Mouse (Mus musculus) heart, embryonic 11.5 days (tissue): Measurements from ENCODE around the gene Cpeb3. TPM values are rescaled to one million over a fixed set of nuclear protein-coding genes. Genes with fewer than 3 reads are reported as not detected.

ENCODE experiments used
- ATAC-seq: fragments of 200-750 bp; cut with Nextera tagmentation; replicated peaks from 2 replicates; pipeline ENCODE4 v1.8.0; 2017; ENCODE audit warnings: moderate library complexity; ENCODE audit not compliant: insufficient number of reproducible peaks, low FRiP score, low TSS enrichment
- H3K27ac ChIP-seq: fragments of 300-500 bp; sonication (generic); 2 replicates; pipeline ENCODE4 v1.5.1; 2014; ENCODE audit warnings: mild to moderate bottlenecking, low read depth, low read length
- H3K27me3 ChIP-seq: fragments of 300-500 bp; sonication (generic); 2 replicates; pipeline ENCODE4 v1.6.1; 2014; ENCODE audit warnings: mild to moderate bottlenecking, low read length, mixed read lengths; ENCODE audit not compliant: control insufficient read depth, insufficient read depth
- H3K36me3 ChIP-seq: fragments of 300-500 bp; sonication (generic); 2 replicates; pipeline ENCODE4 v1.6.1; 2014; ENCODE audit warnings: mild to moderate bottlenecking, low read length, moderate library complexity, mixed read lengths; ENCODE audit not compliant: control insufficient read depth, insufficient read depth
- H3K4me1 ChIP-seq: fragments of 300-500 bp; sonication (generic); 2 replicates; pipeline ENCODE4 v1.6.1; 2014; ENCODE audit warnings: low read length; ENCODE audit not compliant: control insufficient read depth, insufficient read depth
- H3K4me2 ChIP-seq: fragments of 300-500 bp; sonication (generic); 2 replicates; pipeline ENCODE4 v1.6.1; 2014; ENCODE audit warnings: mild to moderate bottlenecking, moderate library complexity
- H3K4me3 ChIP-seq: fragments of 300-500 bp; sonication (generic); 2 replicates; pipeline ENCODE4 v1.5.1; 2014; ENCODE audit warnings: low read depth, low read length
- H3K9ac ChIP-seq: fragments of 300-500 bp; sonication (generic); 2 replicates; pipeline ENCODE4 v1.6.1; 2014; ENCODE audit warnings: mild to moderate bottlenecking, low read depth, low read length, moderate library complexity
- H3K9me3 ChIP-seq: fragments of 300-500 bp; sonication (generic); replicated peaks from 2 replicates; pipeline ENCODE4 v1.6.1; 2016; ENCODE audit warnings: low read length; ENCODE audit not compliant: control insufficient read depth
- WGBS: fragments of 180-500 bp; shearing (Covaris S2); extraction: QIAGEN DNeasy Blood & Tissue Kit; methylation state at CpG from one replicate; pipeline ENCODE4 v1.1.7; 2014; ENCODE audit not compliant: insufficient replicate concordance; 5-methylcytosine and 5-hydroxymethylcytosine counted together
- polyA plus RNA-seq: library from polyadenylated mRNA; unstranded; fragments of >200 nt; fragmentation: Nextera tagmentation; extraction: Ambion mirVana; gene quantifications from 2 replicates; pipeline ENCODE4 v1.2.1, GENCODE M21; 2014

The Cpeb3 gene
- polyA plus RNA-seq, 1 experiment from 2014 or later, result 4.4 TPM

- no peak overlapping the region for H3K4me3 ChIP-seq
- no peak overlapping the region for H3K27ac ChIP-seq
- no peaks in the 10 kb centered on the region for H3K9me3 ChIP-seq
- no peaks in the 10 kb centered on the region for H3K27me3 ChIP-seq
- no peak overlapping the region for H3K9ac ChIP-seq
- peaks cover 5% of the 10 kb centered on the region for H3K4me1 ChIP-seq
- no peaks in the 10 kb centered on the region for H3K36me3 ChIP-seq
- 84% methylated on average over 5 of the region's 5 CpGs for WGBS
- ATAC-seq, result no peak
- no peak overlapping the region for H3K4me2 ChIP-seq
Measured at GRCm38 (mm10) chr19:37127018-37127567, 81.3 kb downstream of the Cpeb3 start.

GRCm38 (mm10) chr19:37124961-37125360 is 83.4 kb downstream of the Cpeb3 start:
- Histone ChIP-seq H3K9me3 (no peaks in the 10 kb centered on the region), H3K27ac (no peak overlapping the region)

GRCm38 (mm10) chr19:37119281-37119680 is 89.1 kb downstream of the Cpeb3 start:
- WGBS, result 55% methylated on average over 2 of the region's 2 CpGs
- H3K27me3 ChIP-seq, result no peaks in the 10 kb centered on the region
- H3K27ac ChIP-seq, result no peak overlapping the region
- no peak for ATAC-seq
- H3K36me3 ChIP-seq, result no peaks in the 10 kb centered on the region
- H3K9me3 ChIP-seq, result no peaks in the 10 kb centered on the region
- H3K4me1 ChIP-seq, result peaks cover 4% of the 10 kb centered on the region
- H3K9ac ChIP-seq, result no peak overlapping the region
- H3K4me3 ChIP-seq, result no peak overlapping the region
- no peak overlapping the region for H3K4me2 ChIP-seq

More at GRCm38 (mm10) chr19:37124961-37125360, 83.4 kb downstream of the Cpeb3 start:
- Histone ChIP-seq H3K4me3 (no peak overlapping the region), H3K4me1 (no peaks in the 10 kb centered on the region; the same call in 1 of the 2 replicates), H3K27me3 (no peaks in the 10 kb centered on the region), H3K36me3 (no peaks in the 10 kb centered on the region), H3K9ac (no peak overlapping the region), H3K4me2 (no peak overlapping the region)
- no peak for ATAC-seq

GRCm38 (mm10) chr19:37115824-37116223 is 92.6 kb downstream of the Cpeb3 start:
- H3K4me2 ChIP-seq, result no peak overlapping the region
- H3K36me3 ChIP-seq, result no peaks in the 10 kb centered on the region
- no peaks in the 10 kb centered on the region for H3K9me3 ChIP-seq
- H3K9ac ChIP-seq, result no peak overlapping the region
- 56% methylated on average over 1 of the region's 1 CpGs for WGBS
- peaks cover 4% of the 10 kb centered on the region for H3K4me1 ChIP-seq
- no peak overlapping the region for H3K4me3 ChIP-seq
- no peaks in the 10 kb centered on the region for H3K27me3 ChIP-seq
- no peak overlapping the region for H3K27ac ChIP-seq
- no peak for ATAC-seq

GRCm38 (mm10) chr19:37115374-37115773 is 93.0 kb downstream of the Cpeb3 start:
- Histone ChIP-seq H3K27ac (no peak overlapping the region), H3K36me3 (no peaks in the 10 kb centered on the region), H3K4me2 (no peak overlapping the region), H3K4me3 (no peak overlapping the region), H3K9me3 (no peaks in the 10 kb centered on the region), H3K4me1 (peaks cover 4% of the 10 kb centered on the region), H3K27me3 (no peaks in the 10 kb centered on the region), H3K9ac (no peak overlapping the region)
- ATAC-seq, result no peak
- 78% methylated on average over 8 of the region's 8 CpGs for WGBS

- Histone ChIP-seq H3K4me2 (no peak overlapping the region), H3K9ac (no peak overlapping the region), H3K27ac (no peak overlapping the region), H3K27me3 (no peaks in the 10 kb centered on the region), H3K4me3 (no peak overlapping the region), H3K9me3 (no peaks in the 10 kb centered on the region), H3K4me1 (peaks cover 4% of the 10 kb centered on the region; the same call in 1 of the 2 replicates), H3K36me3 (no peaks in the 10 kb centered on the region)
- WGBS, result 82% methylated on average over 6 of the region's 6 CpGs
- ATAC-seq, result no peak
Measured at GRCm38 (mm10) chr19:37111831-37112230, 96.6 kb downstream of the Cpeb3 start.

- Histone ChIP-seq H3K9ac (no peak overlapping the region), H3K27me3 (no peaks in the 10 kb centered on the region), H3K4me1 (no peaks in the 10 kb centered on the region), H3K27ac (no peak overlapping the region), H3K4me3 (no peak overlapping the region), H3K4me2 (no peak overlapping the region), H3K9me3 (no peaks in the 10 kb centered on the region), H3K36me3 (no peaks in the 10 kb centered on the region)
- 32% methylated on average over 1 of the region's 1 CpGs for WGBS
- no peak for ATAC-seq
Measured at GRCm38 (mm10) chr19:37110494-37110893, 97.9 kb downstream of the Cpeb3 start.

- H3K9ac ChIP-seq, result no peak overlapping the region
- H3K4me1 ChIP-seq, result no peaks in the 10 kb centered on the region
- no peaks in the 10 kb centered on the region for H3K27me3 ChIP-seq
- H3K4me2 ChIP-seq, result no peak overlapping the region
- no peaks in the 10 kb centered on the region for H3K36me3 ChIP-seq
- no peak for ATAC-seq
- no peak overlapping the region for H3K4me3 ChIP-seq
- H3K9me3 ChIP-seq, result no peaks in the 10 kb centered on the region
- H3K27ac ChIP-seq, result no peak overlapping the region
- 85% methylated on average over 4 of the region's 4 CpGs for WGBS
Measured at GRCm38 (mm10) chr19:37109853-37110252, 98.5 kb downstream of the Cpeb3 start.

- Histone ChIP-seq H3K9me3 (no peaks in the 10 kb centered on the region), H3K27me3 (no peaks in the 10 kb centered on the region), H3K9ac (no peak overlapping the region), H3K4me1 (no peaks in the 10 kb centered on the region), H3K4me3 (no peak overlapping the region), H3K27ac (no peak overlapping the region), H3K36me3 (no peaks in the 10 kb centered on the region), H3K4me2 (no peak overlapping the region)
- 65% methylated on average over 2 of the region's 2 CpGs for WGBS
- peak; percentile 87 for ATAC-seq
Measured at GRCm38 (mm10) chr19:37100689-37101088, 107.7 kb downstream of the Cpeb3 start.
